Mouse (Mus musculus): ENCODE data around the gene Cd9.
"Not testable (repeated sequence)": the region's sequence is repeated elsewhere in the genome, so short reads cannot be mapped to it uniquely, and the experiment has no call there.

Cd9 gene

DNA sequence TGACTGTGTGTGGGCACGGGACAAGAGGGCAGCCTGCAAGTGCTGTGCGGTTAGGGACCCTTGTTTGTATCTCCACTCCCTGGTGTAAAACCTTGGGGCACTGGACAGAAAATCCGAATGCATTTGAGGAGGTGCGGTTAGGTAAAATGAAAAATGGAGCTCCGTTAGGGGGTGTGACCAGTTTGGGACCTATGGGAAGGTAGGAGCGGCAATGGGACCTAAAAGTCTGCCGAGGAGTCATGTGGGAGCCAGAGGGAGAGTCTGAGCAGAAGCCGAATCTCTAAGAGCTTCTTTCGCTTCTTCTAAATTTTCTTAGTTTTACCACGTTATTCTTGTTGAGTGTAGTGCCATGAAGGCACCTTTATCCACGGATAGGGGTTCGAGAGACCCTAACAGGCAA is 1.8 kb upstream of the Cd9 start:
- no peak for DNase-seq

DNA sequence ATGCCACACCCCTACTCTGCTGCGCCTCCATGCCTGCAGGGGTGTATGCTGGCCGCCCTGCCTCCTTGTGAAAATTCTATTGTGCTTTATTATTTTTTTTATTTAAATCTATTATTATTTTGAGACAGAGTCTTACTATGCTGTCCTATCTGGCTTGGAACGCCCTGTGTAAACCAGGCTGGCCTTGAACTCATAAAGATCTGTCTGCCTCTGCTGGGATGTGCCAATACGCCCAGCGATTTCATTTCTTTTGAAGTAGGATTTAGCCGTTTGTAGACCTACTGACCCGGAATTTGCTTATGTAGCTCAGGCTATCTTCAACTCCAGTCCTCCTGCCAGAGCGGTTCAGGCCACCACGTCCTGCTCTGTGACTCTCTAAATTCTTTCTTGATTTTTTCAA is 770 bp upstream of the Cd9 start:
- DNase-seq = no peak

DNA sequence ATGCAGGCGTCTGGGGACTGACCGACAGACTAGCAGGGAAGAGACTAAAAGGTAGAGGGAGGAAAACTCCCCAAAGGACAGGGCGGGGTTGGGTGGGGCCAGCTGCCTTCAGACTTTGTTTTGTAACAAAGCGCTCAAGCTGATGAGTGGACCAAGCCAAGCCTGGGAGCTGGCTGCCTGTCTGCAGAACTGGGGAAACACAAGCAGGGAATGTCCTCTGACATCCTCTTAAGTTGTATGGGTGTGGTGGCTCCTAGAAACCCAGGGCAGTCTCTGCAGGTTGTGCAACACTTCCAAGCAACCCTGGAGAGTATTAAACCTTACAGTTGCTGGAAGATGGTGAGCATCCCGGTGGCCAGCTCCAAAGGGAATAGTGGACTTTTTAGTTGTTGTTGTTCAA is 1.4 kb downstream of the Cd9 start:
- DNase-seq = no peak

DNA sequence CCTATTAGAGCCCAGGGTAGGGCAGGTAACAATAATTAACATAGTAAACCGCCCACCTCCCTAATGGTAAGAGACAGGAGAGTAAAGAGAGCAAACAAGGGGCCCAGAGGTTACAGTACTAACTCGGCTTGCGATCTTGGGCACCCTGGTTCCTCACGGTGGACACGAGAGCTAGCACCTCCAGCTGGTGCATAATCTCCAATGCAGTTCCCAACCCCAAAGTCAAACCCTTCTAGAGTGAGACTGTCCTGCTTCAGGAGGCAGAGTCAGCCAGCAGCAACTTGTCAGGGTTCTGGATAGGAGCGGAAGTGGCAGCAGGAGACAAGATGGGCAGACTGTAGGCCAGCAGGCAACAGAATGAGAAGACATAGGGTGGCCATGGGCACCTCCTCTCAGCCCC is 1.9 kb downstream of the Cd9 start:
- no peak for DNase-seq

DNA sequence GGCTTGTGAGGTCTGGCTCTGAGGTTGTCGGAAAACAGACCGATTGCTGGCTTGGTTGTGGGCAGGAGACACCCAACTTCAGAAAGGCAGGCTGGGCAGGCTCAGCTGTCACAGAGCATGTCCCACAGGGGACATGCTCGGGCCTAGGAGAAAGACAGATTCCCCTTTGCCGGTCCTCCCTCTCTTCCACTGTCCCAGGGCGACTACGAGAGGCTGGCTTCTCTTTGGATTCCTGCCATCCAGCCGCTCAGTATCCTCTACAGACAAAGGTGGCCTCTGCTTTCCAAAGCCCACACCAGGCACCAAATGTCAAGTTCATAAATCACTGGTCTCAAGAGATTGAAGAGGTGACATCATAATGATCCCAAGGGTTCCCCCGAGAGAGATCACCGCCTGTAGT is 2.6 kb downstream of the Cd9 start:
- DNase-seq = no peak

DNA sequence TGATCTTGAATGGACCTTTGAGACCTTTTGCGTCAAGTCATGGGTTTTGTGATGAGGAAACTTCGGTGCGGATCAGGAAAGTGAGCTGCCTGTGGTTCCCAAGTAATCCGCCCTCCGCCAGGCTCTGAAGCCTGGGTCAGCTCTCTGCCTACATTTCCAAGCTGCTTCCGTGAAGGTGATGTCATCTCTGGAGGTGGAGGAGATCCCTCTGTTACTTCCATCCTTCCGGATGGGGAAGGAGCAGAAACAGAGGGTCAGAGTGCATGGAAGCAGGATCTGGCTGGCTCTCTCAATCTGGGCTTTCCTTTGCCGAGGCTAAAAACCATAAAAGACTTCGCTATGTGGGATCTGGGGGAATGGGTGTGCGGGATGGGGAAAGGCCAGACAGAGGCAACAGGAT is 3.2 kb downstream of the Cd9 start:
- no peak for DNase-seq

DNA sequence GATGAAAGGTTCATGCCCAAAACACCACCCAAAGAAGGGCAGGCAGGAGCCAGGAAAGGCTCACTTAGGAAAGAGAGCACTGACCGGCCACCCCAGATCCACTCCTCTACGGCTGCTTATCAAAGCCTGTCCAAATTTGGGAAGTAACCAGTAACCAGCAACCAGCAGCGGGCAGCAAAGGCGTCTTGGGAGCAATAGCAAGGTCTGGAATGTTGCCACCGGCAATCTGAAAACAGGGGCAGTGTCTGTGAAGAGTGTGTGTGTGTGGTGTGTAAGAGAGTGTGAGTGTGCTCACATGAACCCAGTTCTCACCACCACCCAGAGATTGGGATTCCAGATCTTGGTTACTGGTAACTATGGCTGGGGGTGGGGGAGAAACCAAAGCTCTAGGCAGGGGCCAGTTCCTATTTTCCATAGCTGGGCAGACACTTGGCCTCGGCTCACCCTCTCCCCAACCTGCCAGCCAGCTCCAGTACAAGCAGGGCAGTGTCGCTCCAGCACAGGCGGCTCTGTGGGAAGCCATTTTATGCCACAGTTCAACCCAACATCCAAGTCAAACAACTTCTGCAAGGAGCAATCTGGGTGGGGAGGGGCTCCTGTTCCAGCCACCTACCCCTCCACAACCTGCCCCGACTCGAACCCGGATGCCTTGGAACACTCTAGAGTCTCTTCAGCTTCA is 4.6 kb downstream of the Cd9 start:
- no peak for DNase-seq

DNA sequence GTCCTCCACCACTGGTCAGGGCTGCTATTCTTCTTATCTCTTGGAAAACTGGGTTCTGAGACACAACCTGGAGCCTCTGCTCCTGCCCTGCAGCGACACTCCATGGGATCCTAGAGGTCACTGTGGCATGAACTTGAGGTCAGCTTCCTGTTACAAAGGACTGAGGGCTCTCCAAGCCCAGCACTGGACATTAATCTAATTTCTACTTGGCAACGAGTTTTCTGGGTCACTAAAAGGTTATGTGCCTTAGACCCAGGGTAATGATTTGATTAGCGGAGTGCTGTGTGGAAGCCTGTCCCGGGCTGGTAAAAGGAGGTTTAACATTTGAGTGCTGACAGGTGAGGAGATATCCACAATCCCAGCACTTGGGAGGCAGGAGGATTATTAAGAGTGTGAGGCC is 9.0 kb downstream of the Cd9 start:
- no peak for DNase-seq

DNA sequence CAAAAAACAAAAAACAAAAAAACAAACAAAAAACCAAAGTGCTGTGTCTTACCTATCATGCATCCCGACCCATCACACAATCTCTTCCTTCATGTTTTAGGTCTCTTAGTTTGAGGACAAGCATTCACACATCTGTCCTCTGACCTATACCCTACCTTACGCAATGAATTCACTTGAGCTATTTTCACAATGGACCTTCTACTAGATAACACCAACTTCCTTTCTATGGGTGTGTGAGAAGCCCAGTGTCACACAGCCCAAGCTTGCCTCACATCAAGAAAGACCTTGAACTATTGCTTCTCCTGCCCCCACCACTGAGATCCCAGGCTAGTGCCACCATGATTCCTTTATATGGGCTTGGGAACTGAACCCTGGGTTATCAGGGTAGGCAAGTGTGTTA is 9.9 kb downstream of the Cd9 start:
- DNase-seq = no peak

DNA sequence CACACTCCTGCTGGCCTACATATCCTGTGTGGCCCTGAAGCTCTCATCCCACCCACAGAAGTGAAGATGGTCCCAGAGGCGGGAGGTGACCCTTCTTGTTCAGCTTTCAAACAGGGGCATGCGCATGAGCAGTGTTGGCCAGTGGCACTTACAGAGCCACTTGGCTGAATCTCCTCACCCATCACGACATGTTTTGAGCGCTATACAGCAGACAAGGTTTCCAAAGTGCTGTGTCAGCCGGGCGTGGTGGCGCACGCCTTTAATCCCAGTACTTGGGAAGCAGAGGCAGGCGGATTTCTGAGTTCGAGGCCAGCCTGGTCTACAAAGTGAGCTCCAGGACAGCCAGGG is 10.3 kb downstream of the Cd9 start:
- not testable (repeated sequence) for DNase-seq

DNA sequence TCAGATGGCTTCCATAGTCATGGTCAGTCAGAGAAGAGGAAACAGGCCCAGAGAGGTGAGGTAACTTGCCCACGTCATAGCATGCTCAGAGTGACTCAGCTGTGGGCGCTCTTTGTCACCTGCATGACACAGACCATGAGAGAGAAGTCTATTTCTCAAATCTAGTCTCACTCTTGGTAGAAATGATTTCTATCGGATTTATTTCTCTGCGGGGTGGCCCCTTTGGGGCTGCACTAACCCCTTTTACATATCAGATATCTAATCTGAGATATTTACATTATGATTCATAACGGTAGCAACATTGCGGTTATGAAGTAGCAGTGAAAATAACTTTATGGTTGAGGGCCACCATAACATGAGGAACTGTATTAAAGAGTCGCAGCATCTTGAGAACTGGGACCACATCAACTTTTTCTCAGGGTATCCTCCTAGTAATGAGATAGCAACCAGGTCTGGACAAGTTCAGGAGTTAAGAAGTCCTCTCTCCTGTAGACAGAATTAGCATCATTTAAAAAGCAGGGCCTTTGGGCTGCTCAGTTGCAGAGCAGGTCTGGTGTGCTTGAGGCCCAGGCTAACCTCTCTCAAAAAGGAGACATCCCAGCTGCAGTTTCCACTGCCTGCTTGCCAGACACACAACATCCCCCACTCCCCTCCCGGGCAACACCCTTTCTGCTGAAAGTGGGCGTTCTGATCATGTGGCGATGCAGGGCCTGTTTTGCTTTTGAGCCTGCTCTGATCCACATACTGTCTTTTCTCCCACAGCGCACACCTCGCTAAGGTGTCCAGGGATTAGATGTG is 10.9 kb downstream of the Cd9 start:
- DNase-seq = no peak

DNA sequence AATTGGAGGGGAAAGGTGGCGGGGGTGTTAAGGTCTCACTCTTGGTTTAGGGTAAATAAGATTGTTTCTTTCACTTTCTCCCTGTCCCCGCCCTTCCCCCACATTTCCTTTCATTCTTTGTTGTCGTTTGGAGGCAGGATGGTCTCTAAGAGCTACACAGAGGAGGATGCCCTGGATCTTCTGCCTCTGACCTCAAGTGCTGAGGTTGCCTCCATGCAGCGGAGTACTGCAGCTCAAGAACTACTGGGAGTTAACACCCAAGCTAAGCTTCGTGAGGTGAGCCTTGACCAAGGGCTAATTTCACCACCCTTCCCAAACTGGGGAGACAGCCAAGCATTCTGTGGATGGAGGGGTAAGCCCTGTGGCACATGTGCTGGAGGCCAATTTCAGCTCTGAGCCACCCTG is 12.2 kb downstream of the Cd9 start:
- DNase-seq = peak; percentile 37

DNA sequence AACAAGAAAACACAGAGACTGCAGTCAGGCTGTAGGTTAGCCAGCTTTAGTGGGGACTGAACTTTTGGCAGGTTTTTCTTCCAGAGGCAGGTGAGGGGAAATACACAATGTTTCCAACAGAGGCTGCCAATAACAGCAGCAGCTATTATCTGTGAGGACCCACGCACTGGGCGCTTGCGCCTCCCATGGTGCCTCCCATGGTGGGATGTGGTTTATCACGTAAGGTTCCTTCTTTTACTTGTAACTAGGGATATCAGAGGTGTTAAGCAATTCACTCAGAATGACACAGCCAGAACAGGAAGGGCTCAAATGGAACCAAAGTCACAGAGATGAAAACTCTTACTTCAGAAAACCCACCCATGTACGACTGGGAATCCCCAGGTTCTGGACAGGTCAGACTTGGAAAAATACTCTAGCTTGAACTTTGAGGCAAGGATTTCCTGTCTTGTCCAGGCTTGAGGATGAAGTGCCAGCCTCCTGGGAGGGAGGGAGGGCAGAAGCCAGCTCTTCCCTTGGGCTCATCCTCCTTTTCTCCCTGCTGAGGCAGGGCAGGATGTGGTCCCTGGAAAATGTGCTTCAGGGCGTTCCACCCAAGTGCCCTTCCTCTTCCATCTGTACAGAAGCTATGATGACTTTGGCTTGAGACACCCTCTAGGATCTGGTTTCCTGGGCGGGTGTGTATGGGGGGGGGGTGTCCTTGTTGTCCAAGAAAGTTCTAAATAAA is 12.8 kb downstream of the Cd9 start:
- peak; percentile 19 for DNase-seq

DNA sequence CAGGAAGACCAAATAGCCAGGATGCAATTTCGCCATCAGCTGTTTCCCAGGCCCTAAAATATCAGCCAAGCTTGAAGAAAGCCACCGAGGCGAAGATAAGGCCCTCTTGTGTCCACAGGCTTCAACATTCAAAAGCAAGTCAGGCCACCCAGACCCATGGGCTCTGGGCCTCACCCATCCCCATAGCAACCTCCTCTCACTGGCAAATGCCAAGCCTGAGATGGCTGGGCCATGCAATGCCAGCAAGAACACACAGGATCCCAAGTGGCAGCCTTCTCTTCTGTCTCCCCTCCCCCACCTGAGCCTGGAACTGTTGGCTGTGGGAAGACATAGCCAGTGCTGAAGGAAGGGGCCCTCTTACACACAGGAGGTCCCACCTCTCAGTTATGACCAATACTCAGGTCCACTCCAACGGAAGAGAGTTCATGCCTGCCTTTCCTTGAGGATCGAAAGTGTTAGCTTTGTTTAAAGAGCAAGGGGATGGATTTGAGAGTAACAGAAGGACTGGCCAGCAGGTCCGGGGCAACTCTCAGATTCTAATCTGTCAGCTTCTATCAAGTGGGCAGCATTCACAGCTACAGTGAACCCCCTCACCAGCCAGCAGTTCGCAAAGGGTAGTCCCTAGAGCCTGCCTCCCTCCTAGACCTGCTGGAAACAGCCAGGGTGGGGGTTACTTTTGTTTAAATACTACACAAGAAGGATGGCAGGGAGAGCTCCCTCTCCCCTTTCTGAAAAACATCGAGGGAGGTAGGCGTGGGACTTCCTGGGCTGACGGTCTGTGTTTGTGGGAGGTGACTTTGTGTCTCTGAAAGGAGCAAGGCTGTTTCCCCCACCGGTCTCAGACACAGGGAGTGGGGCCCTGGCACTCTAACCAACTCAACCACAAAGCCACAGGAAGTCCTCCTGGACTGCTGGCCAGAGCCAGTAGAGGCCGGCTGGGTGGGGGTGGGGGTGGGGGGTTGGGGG is 13.9 kb downstream of the Cd9 start:
- DNase-seq = peak; percentile 47

DNA sequence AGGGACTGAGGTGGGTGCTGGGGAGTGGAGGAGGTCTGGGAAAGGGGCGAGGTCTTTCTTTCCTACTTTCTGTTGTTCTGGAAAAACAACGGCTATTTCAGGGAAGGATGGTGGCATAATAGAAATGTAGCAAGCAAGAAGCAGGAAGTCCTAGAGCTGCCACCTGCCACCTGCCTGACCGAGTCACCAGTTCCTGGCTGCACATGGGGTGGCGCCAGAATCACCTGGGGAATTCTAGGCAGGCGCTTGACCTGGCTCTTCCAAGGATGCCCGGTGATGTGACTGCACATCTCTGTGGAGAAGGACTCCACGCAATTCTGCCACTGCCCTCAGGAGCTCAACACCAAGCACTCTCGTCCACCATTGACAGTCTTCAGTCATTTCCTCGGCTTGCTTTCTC is 15.2 kb downstream of the Cd9 start:
- no peak for DNase-seq

DNA sequence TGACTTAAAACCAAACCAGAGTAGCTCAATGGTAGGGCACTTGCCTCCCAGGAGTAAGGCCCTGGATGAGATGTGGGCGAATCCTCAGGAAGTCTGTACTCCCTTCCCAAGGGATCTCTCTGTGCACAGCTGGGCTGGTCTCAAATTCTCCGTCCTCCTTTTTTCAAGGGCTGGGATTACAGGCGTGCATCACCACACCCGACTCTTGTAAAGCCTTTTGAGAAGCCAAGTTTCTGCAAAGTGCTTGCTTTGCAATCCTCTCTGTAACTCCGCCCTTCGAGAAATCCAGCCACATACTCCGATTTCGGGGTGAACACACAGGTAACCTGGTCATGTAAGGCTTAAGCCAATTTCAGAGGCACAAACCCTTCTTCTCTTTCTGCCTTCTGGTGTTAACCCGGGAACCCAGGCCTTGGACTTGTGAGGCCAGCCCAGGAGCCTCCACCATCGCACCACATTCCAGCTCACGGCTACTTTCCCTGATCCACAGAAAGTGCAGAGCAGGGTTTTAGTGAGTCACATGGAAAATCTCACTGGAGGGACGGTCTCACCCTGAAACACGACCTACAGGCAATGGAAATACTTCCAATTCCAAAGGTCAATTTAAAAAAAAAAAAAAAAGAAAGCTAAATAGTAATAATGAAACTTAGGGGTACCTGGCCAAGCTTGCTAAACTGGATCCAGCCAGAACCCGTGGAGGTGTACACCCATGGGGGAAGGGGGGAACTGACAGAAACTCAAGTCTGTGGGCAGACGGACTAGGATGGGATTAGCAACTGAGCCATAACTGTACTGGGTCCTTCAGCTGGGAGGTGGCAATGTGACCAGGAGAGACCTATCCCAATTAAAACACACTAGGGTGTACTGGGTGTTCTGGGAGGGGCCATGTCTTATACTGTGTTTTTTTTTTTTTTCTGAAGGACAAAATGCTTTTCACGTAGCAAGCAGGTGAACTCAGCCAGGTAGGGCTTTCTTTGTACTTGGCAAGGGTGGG is 16.2 kb downstream of the Cd9 start:
- DNase-seq = no peak

DNA sequence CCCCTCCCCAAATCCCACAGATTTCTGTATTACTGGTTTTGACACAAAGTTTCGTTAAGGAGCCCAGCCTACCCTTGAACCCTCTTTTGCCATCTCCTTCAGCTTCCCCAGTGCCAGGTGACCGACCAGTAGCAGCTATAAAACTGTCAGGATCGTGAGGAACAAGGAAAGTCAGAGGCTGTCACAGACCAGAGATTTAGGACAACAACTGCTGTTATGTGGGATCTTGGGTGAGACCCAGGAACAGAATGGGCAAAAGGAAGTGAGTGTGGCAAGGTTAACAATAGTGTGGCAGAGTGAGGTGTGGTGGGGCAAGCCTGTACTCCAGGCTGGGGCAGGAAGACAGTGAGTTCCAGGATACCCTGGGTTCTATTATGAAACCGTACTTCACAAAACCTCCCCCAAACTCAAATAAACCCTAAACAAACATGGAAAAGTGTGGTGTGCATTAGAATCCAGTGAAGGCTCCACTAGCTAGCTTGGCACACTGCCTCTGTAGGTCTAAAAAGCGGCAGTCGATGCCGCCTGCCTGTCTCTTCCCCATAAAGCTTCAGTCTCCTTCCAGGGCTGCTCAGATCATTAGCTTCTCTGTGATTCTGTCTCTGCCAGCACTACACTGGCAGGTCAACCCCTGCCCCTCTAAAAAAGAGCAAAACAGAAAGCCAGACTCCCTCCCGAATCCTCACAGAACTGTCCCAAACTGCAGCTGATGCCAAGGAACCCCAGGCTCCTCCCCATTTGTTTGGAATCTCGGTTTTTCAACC is 17.6 kb downstream of the Cd9 start:
- DNase-seq = no peak

DNA sequence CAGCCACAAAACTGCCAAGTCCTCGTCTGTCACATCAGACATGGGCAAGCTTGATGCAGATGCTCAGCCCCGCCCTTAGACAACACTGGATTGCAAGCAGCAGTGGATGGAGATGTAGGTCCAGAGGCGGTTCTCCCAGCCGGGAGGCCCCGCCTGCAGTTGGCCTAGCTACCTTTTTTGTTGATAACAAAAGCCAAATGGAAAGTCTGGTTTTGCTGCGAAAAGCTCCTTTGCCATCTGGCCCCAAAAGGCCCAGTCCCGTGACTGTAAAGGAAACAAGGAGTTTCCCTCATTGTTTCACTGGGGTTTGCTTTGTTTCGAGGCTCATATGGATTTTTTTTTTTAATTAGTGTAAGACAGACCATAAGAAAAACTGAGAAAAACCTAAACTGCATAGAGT is 18.5 kb downstream of the Cd9 start:
- DNase-seq = no peak

DNA sequence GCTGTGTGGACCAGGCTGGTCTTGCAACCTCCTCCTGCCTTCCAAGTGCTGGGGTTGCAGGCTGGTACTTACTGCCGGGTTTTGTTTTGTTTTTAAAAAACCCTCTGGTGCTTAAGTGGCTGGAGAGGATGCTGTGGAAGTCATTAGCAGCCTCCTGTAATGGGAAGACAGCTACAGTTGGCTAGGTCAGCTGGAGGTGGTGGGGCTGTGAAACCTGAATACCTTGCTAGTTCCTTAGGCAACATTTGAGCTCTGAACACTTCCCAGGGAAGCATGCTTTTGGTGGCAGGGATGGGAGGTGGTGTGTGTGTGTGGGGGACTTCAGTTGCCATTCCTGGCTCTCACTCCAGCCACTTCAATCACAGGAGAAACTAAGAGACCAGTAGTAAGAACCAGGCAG is 19.4 kb downstream of the Cd9 start:
- no peak for DNase-seq

DNA sequence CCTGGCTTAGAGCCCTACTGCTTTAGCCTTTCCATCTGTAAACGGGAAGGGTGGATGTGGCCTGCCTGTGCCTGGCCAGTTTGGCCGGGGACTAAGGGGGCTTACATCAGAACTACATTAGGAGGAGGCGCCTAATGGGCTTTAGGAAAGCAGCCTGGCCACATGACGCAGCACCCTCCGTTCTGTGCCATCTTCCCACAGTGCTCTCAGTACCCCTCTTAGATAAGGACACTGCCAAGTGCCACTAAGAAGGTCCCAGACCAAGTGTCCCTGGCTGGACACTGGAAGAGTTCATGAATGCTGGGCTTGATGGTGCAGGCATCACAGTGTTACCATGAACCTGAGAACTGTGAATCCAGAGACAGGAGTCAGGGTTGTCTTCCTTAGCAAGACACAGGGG is 20.7 kb downstream of the Cd9 start:
- DNase-seq = no peak

DNA sequence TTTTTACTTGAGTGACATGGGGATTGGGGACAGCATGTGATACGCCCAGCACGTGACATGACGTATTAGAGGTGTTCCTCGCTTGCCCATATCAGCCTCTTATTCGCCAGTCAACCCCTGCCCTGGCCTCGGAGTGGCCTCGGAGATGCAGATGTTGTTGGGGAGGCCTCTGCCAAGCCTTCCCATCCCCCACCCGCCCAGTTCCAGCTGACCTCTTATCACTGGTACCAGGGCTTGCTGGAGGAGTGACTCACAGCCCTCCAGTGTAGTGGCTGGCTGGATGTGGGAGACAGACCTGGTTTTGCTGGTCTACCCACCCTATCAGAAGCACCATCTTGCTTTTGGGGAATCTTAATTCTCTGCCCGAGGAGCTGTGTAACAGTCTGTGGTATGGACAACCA is 21.3 kb downstream of the Cd9 start:
- DNase-seq = no peak

All from thymus, postnatal 25 days (tissue).